Mouse (Mus musculus): ENCODE measurements around the gene Snx8. TPM values are rescaled to one million over a fixed set of nuclear protein-coding genes. Genes with fewer than 3 reads are reported as not detected.

The Snx8 gene
- polyA plus RNA-seq, 1 experiment from 2014 or later, result 26.3 TPM

DNA sequence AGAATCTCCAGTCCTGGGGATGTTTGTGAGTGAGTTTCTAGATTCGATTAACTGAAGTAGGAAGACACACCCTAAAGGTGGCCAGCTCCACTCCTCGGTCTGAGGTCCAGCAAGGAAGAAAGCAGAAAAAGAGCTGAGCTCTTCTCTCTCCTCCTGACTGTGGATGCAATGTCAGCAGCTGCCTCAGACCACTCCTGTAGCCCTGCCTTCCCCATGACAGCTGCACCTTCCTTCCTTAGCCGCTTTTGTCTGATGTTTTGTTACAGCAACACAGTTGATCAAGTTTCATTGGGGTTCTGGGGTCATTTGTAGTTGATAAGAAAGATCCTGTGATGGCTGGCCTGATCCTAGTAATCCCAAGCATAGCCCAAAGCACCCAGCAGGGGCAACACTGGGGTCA is 31.6 kb downstream of the Snx8 start:
- H3K9me3 ChIP-seq, result no peaks in the 10 kb centered on the region
- H3K4me1 ChIP-seq (replicated peaks), result no peaks in the 10 kb centered on the region
- no peak for ATAC-seq (ENCODE audit: low FRiP score)
- H3K27me3 ChIP-seq, result no peaks in the 10 kb centered on the region
- H3K27ac ChIP-seq, result no peak overlapping the region
- H3K9ac ChIP-seq, result no peak overlapping the region
- no peak overlapping the region for H3K4me2 ChIP-seq
- H3K36me3 ChIP-seq, result peaks cover 62% of the 10 kb centered on the region
- whole genome bisulfite sequencing, result 95% methylated on average over 3 of the region's 3 CpGs
- no peak overlapping the region for H3K4me3 ChIP-seq

GRCm38 (mm10) chr5:140355934-140356333 is 33.1 kb downstream of the Snx8 start:
- Histone ChIP-seq H3K4me2 (no peak overlapping the region), H3K36me3 (peaks cover 77% of the 10 kb centered on the region), H3K27ac (no peak overlapping the region), H3K9ac (no peak overlapping the region), H3K9me3 (no peaks in the 10 kb centered on the region), H3K4me1 (replicated peaks) (no peaks in the 10 kb centered on the region), H3K27me3 (no peaks in the 10 kb centered on the region), H3K4me3 (no peak overlapping the region)
- WGBS, result 81% methylated on average over 11 of the region's 11 CpGs
- ATAC-seq (ENCODE audit: low FRiP score), result no peak

- H3K27ac ChIP-seq, result no peak overlapping the region
- H3K36me3 ChIP-seq, result peaks cover 70% of the 10 kb centered on the region
- H3K4me2 ChIP-seq, result no peak overlapping the region
- 98% methylated on average over 6 of the region's 6 CpGs for WGBS
- no peak for ATAC-seq (ENCODE audit: low FRiP score)
- H3K4me3 ChIP-seq, result no peak overlapping the region
- H3K27me3 ChIP-seq, result no peaks in the 10 kb centered on the region
- H3K9ac ChIP-seq, result no peak overlapping the region
- H3K4me1 ChIP-seq (replicated peaks), result no peaks in the 10 kb centered on the region
- no peaks in the 10 kb centered on the region for H3K9me3 ChIP-seq
These were observed 36.7 kb downstream of the Snx8 start for GRCm38 (mm10) chr5:140352352-140352751.

GRCm38 (mm10) chr5:140350731-140351497 is 38.1 kb downstream of the Snx8 start:
- no peak overlapping the region for H3K27ac ChIP-seq
- no peaks in the 10 kb centered on the region for H3K4me1 ChIP-seq (replicated peaks)
- peaks cover 71% of the 10 kb centered on the region for H3K36me3 ChIP-seq
- H3K9ac ChIP-seq, result no peak overlapping the region
- H3K9me3 ChIP-seq, result no peaks in the 10 kb centered on the region
- H3K4me3 ChIP-seq, result no peak overlapping the region
- H3K4me2 ChIP-seq, result no peak overlapping the region
- no peak for ATAC-seq (ENCODE audit: low FRiP score)
- H3K27me3 ChIP-seq, result no peaks in the 10 kb centered on the region
- WGBS, result 96% methylated on average over 8 of the region's 8 CpGs

GRCm38 (mm10) chr5:140349882-140350281 is 39.2 kb downstream of the Snx8 start:
- H3K27ac ChIP-seq, result no peak overlapping the region
- no peaks in the 10 kb centered on the region for H3K27me3 ChIP-seq
- no peak overlapping the region for H3K4me2 ChIP-seq
- no peaks in the 10 kb centered on the region for H3K9me3 ChIP-seq
- no peak overlapping the region for H3K9ac ChIP-seq
- no peak for ATAC-seq (ENCODE audit: low FRiP score)
- 92% methylated on average over 9 of the region's 9 CpGs for WGBS
- no peaks in the 10 kb centered on the region for H3K4me1 ChIP-seq (replicated peaks)
- H3K36me3 ChIP-seq, result peaks cover 72% of the 10 kb centered on the region
- no peak overlapping the region for H3K4me3 ChIP-seq

GRCm38 (mm10) chr5:140346050-140346449 is 43.0 kb downstream of the Snx8 start:
- H3K4me3 ChIP-seq, result no peak overlapping the region
- H3K9me3 ChIP-seq, result no peaks in the 10 kb centered on the region
- ATAC-seq (ENCODE audit: low FRiP score), result no peak
- no peak overlapping the region for H3K27ac ChIP-seq
- 90% methylated on average over 1 of the region's 1 CpGs for WGBS
- no peak overlapping the region for H3K4me2 ChIP-seq
- H3K36me3 ChIP-seq, result peaks cover 57% of the 10 kb centered on the region
- no peaks in the 10 kb centered on the region for H3K27me3 ChIP-seq
- H3K4me1 ChIP-seq (replicated peaks), result no peaks in the 10 kb centered on the region
- no peak overlapping the region for H3K9ac ChIP-seq

- no peaks in the 10 kb centered on the region for H3K9me3 ChIP-seq
- no peak overlapping the region for H3K9ac ChIP-seq
- WGBS, result 95% methylated on average over 4 of the region's 4 CpGs
- no peaks in the 10 kb centered on the region for H3K27me3 ChIP-seq
- H3K27ac ChIP-seq, result no peak overlapping the region
- H3K36me3 ChIP-seq, result peaks cover 61% of the 10 kb centered on the region
- H3K4me3 ChIP-seq, result no peak overlapping the region
- no peak for ATAC-seq (ENCODE audit: low FRiP score)
- H3K4me1 ChIP-seq (replicated peaks), result no peaks in the 10 kb centered on the region
- no peak overlapping the region for H3K4me2 ChIP-seq
These were observed 43.8 kb downstream of the Snx8 start for GRCm38 (mm10) chr5:140345244-140345643.

GRCm38 (mm10) chr5:140342880-140343279 is 46.2 kb downstream of the Snx8 start:
- no peaks in the 10 kb centered on the region for H3K4me1 ChIP-seq (replicated peaks)
- H3K4me3 ChIP-seq, result no peak overlapping the region
- H3K36me3 ChIP-seq, result peaks cover 80% of the 10 kb centered on the region
- no peaks in the 10 kb centered on the region for H3K27me3 ChIP-seq
- H3K27ac ChIP-seq, result no peak overlapping the region
- no peak overlapping the region for H3K4me2 ChIP-seq
- H3K9ac ChIP-seq, result no peak overlapping the region
- H3K9me3 ChIP-seq, result no peaks in the 10 kb centered on the region
- ATAC-seq (ENCODE audit: low FRiP score), result no peak
- WGBS, result 88% methylated on average over 4 of the region's 4 CpGs

GRCm38 (mm10) chr5:140339836-140340235 is 49.2 kb downstream of the Snx8 start:
- H3K9ac ChIP-seq, result no peak overlapping the region
- WGBS, result 91% methylated on average over 3 of the region's 3 CpGs
- H3K4me1 ChIP-seq (replicated peaks), result no peaks in the 10 kb centered on the region
- ATAC-seq (ENCODE audit: low FRiP score), result no peak
- H3K36me3 ChIP-seq, result peaks cover 58% of the 10 kb centered on the region
- H3K27ac ChIP-seq, result no peak overlapping the region
- H3K9me3 ChIP-seq, result no peaks in the 10 kb centered on the region
- no peaks in the 10 kb centered on the region for H3K27me3 ChIP-seq
- no peak overlapping the region for H3K4me2 ChIP-seq
- no peak overlapping the region for H3K4me3 ChIP-seq

GRCm38 (mm10) chr5:140338779-140339178 is 50.3 kb downstream of the Snx8 start:
- H3K36me3 ChIP-seq, result peaks cover 48% of the 10 kb centered on the region
- ATAC-seq (ENCODE audit: low FRiP score), result no peak
- H3K27ac ChIP-seq, result no peak overlapping the region
- no peaks in the 10 kb centered on the region for H3K4me1 ChIP-seq (replicated peaks)
- 92% methylated on average over 4 of the region's 4 CpGs for WGBS
- no peak overlapping the region for H3K4me2 ChIP-seq
- H3K27me3 ChIP-seq, result no peaks in the 10 kb centered on the region
- H3K9me3 ChIP-seq, result no peaks in the 10 kb centered on the region
- H3K9ac ChIP-seq, result no peak overlapping the region
- H3K4me3 ChIP-seq, result no peak overlapping the region

- Histone ChIP-seq H3K27ac (no peak overlapping the region), H3K36me3 (peaks cover 42% of the 10 kb centered on the region), H3K9me3 (no peaks in the 10 kb centered on the region), H3K4me1 (replicated peaks) (0 out of 2 replicates have a peak, but pooled peaks cover 4% of the 10 kb centered on the region), H3K4me3 (no peak overlapping the region), H3K27me3 (no peaks in the 10 kb centered on the region), H3K4me2 (no peak overlapping the region), H3K9ac (no peak overlapping the region)
- WGBS, result 86% methylated on average over 1 of the region's 1 CpGs
- no peak for ATAC-seq (ENCODE audit: low FRiP score)
These were observed 52.4 kb downstream of the Snx8 start for GRCm38 (mm10) chr5:140336680-140337079.

DNA sequence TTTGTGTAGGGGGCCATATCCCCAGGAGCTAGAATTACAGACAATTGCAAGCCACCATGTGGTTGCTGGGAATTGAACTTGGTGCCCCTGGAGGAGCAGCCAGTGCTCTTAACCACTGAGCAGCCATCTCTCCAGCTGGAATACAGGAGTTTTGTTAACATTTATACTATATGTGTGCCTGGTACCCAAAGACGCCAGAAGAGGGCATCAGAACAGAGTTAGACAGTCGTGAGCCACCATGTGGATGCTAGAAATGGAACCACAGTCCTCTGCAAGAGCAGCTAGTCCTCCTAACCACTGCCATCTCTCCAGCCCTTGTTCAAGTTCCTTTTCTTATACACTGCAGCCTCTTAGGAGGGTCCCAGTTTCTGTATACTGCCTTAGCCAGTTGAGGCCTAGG is 55.4 kb downstream of the Snx8 start:
- H3K4me2 ChIP-seq, result no peak overlapping the region
- no peaks in the 10 kb centered on the region for H3K27me3 ChIP-seq
- H3K4me3 ChIP-seq, result no peak overlapping the region
- no peak overlapping the region for H3K9ac ChIP-seq
- WGBS, result 26% methylated on average over 2 of the region's 2 CpGs
- H3K9me3 ChIP-seq, result no peaks in the 10 kb centered on the region
- no peak for ATAC-seq (ENCODE audit: low FRiP score)
- H3K4me1 ChIP-seq (replicated peaks), result peaks cover 20% of the 10 kb centered on the region
- no peak overlapping the region for H3K27ac ChIP-seq
- H3K36me3 ChIP-seq, result peaks cover 25% of the 10 kb centered on the region

- H3K27me3 ChIP-seq, result no peaks in the 10 kb centered on the region
- no peak overlapping the region for H3K27ac ChIP-seq
- H3K9me3 ChIP-seq, result no peaks in the 10 kb centered on the region
- no peak for ATAC-seq (ENCODE audit: low FRiP score)
- H3K9ac ChIP-seq, result no peak overlapping the region
- WGBS, result 68% methylated on average over 4 of the region's 4 CpGs
- H3K4me2 ChIP-seq, result peak overlapping the region; percentile 67; the same call in 1 of the 2 replicates
- peaks cover 24% of the 10 kb centered on the region for H3K36me3 ChIP-seq
- no peak overlapping the region for H3K4me3 ChIP-seq
- H3K4me1 ChIP-seq (replicated peaks), result peaks cover 20% of the 10 kb centered on the region
These were observed 56.5 kb downstream of the Snx8 start for GRCm38 (mm10) chr5:140332519-140332918.
